Mouse (Mus musculus): ENCODE results near the gene Spata31d1b. TPM values are rescaled to one million over a fixed set of nuclear protein-coding genes. Genes with fewer than 3 reads are reported as not detected.

The Spata31d1b gene
- not detected for polyA plus RNA-seq (2017; shearing (Covaris generic))

DNA sequence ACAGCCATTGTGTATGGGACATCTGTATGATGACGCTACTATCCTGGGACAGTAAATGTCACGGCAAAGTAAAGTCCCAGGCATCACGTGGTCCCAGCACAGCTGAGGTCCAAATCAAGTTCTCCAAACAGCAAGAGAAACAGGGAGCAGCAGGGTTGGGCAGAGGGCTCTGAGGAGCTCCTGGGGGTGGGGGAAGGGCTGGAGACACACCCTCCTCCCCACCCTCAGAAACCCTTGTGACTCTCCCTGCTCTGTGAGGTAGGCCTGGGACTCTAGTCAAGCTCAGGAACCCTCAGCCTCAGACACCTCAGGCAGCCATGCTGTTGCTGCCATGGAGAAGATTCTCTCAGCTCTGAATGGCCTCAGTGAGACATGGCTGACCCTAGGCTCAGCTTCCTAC lies at the start of gene Spata31d1b:
Spata31d1b (plus strand) TSS at position 301 of the 400 bp plus-strand sequence.

DNA sequence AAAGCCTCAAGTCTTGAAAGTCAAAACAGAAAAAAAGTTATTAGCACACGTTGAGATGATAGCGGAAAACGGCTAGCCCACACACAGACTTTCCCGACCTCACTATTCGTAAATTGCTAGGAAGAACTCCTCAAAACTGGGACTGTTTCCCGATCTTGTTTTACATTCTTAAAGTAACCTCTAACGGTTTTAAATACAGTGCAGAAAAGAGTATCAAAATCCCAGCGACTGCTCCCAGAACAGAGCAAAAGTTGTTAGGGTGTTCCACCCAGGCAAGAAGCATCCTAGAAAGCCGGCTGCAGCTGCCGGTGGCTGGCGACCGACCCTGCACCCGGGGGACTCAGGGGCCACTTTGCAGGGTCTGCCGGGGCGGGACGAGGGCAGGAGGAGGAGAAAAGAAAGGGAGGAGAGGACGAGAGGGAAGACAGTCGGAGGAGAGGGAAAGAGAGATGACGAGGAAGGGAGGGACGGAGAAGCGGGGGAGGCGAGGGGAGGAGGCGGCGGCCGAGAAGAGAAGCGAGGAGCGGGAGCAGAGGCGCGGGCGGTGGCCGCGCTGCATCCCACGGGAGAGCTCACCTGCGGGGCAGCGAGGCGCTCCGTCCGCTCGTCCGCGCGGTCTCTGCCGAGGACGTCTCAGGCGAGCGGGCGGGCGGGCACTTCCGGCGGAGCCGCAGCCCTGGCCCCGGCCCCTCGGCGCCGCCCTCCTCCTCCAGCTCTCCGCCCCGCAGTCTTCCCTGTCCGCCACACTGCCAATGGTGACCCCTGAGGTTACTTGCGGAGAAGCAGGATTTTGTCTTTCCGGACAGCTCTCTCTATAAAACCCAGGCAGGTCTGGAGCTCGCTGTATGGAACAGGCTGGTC lies 36.7 kb upstream of the Spata31d1b start, which contains the start of gene Golm1:
Golm1 (minus strand) TSS at position 661 of the 861 bp plus-strand sequence.

DNA sequence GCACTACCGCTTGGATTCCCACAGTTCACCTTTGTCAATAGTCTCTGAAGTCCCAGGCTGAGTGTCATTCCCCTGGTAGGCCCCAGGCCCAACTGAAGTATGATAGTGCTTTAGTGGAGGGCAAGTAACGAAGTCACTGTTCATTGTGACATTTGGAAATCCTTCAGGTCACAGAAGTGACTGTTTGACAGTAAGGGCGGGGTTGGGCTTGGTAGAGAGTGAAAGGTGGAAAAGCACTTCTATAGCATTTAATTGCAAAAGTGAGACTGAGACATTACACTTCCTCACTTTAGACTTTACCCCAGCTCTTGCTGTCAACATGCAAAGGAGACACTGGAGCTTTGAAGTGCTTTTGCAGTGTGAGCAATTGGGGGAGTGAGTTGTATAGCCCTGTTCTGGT lies 18.1 kb upstream of the Spata31d1b start, which contains the start of gene 4921517D22Rik:
4921517D22Rik (minus strand) TSS at position 101 of the 400 bp plus-strand sequence.

DNA sequence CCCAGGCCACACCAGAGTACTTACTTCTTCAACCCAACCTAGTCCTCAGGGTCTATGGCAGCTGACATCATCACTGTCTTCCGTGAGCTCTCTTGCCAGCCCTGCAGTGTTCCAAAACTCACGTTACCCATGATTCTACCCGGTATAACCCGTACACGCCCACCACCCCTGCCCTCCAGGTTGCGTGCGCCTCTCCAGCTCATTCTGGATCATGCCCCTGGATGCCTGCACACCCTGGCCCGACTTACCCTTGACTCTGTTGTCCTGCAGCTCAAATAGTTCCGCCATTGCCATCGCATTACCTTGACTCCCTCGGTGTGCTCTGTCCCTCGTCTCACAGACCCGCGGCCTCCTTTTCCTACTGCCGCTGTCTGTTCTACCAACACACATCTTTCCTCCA lies 1.9 kb upstream of the Spata31d1b start, which contains the start of gene Spata31d1a:
Spata31d1a (minus strand) TSS at position 101 of the 400 bp plus-strand sequence.

DNA sequence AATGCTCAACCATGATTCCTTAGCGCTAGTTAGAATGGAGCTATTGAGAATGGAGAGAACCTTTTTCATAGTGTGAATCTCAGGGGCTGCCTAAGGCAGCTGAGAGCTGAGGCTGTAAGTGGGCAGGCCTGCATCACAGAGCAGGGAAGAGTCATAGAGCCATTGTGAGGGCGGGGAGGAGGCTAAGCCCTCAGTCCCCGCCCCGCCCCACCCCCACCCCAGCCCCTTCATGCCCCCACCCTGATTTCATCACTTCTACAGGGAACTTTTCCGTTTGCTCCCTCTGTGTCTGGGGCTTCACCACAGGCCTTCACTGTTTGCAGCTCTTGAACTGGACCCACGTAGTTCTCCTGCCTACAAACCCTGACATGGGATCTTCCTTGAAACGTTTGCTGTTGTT lies 19.6 kb downstream of the Spata31d1b start, which contains the start of gene Spata31d1d:
Spata31d1d (minus strand) TSS at position 101 of the 400 bp plus-strand sequence.

DNA sequence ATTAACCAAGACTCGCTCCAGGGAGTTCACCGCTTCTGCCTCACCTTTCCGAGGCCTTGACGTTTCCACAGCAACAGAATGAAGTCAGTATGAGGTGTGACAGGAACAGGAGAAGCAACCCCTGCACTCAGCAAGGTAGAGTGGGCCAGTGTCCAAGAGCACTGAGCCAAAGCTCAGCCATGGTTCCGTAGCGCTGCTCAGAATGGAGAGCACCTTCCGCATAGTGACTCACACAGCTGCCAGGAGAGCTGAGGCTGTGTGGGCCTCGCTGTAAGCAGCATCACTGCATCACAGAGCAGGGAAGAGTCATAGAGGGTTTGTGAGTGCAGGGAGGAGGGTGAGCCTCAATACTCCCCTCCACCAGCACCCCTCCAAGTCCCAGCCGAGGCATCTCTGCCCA lies 34.6 kb downstream of the Spata31d1b start, which contains the start of gene 1700014D04Rik:
1700014D04Rik (minus strand) TSS at position 42 of the 400 bp plus-strand sequence.

Other genes starting within 250 kb of the Spata31d1b start
- 29.6 TPM for gene Agtpbp1, start 127.1 kb upstream of the Spata31d1b start, polyA plus RNA-seq (2017; shearing (Covaris generic))
- 76.1 TPM for gene Naa35, start 127.0 kb upstream of the Spata31d1b start, polyA plus RNA-seq (2017; shearing (Covaris generic))
- 33.5 TPM for gene Golm1, start 36.5 kb upstream of the Spata31d1b start, polyA plus RNA-seq (2017; shearing (Covaris generic))
- gene 4921517D22Rik, start 18.2 kb upstream of the Spata31d1b start, polyA plus RNA-seq (2017; shearing (Covaris generic)): 0.07 TPM
- gene Spata31d1a, start 2.0 kb upstream of the Spata31d1b start, polyA plus RNA-seq (2017; shearing (Covaris generic)): 0.05 TPM
- not detected for gene Spata31d1d, start 19.5 kb downstream of the Spata31d1b start, polyA plus RNA-seq (2017; shearing (Covaris generic))
- not detected for gene 1700014D04Rik, start 34.5 kb downstream of the Spata31d1b start, polyA plus RNA-seq (2017; shearing (Covaris generic))
- 65.4 TPM for gene Isca1, start 57.5 kb downstream of the Spata31d1b start, polyA plus RNA-seq (2017; shearing (Covaris generic))
- gene Gm49354, start 70.0 kb downstream of the Spata31d1b start, polyA plus RNA-seq (2017; shearing (Covaris generic)): not detected
- 148 TPM for gene Tut7, start 110.9 kb downstream of the Spata31d1b start, polyA plus RNA-seq (2017; shearing (Covaris generic))